11 mouse cellular contexts compared by ENCODE assay signal in genomic region chr17:35703065-35703464, GRCm38 (mm10). TPM values are rescaled to one million over a fixed set of nuclear protein-coding genes. Genes with fewer than 3 reads are reported as not detected.
DNase-seq lines count a peak whose midpoint lies in the region; ATAC-seq and TF ChIP-seq lines count a peak whose summit lies in the region.
"Had no signal": no experiment of that assay in that cellular context is flagged by ENCODE, and none has a peak within 500 bp of the region (broad histone marks: within the 10 kb centered on the region; RNA-seq: fewer than 3 reads in every experiment).

No protein-coding gene starts in this region.

- peak overlapping the region; percentile 84 for H3K4me2 ChIP-seq in heart, embryonic 12.5 days
- H3K4me2 ChIP-seq in midbrain, embryonic 11.5 days = peak overlapping the region; percentile 93

- H3K4me1 ChIP-seq in heart, embryonic 12.5 days (replicated peaks) = peaks cover 57% of the 10 kb centered on the region
- peaks cover 69% of the 10 kb centered on the region for H3K4me1 ChIP-seq in hindbrain, embryonic 10.5 days (replicated peaks)
- H3K4me1 ChIP-seq in midbrain, embryonic 11.5 days (ENCODE audit: control insufficient read depth, insufficient read depth, low read length) = peaks cover 28% of the 10 kb centered on the region

- no peak for TF ChIP-seq CTCF in brain, embryonic 14.5 days (IDR thresholded peaks at IDR 0.05; ENCODE audit: borderline replicate concordance, extremely low read depth, insufficient read depth, insufficient read length)

- H3K36me3 ChIP-seq in heart, embryonic 12.5 days = no peaks in the 10 kb centered on the region
- peaks cover 15% of the 10 kb centered on the region for H3K36me3 ChIP-seq in hindbrain, embryonic 10.5 days
- no peaks in the 10 kb centered on the region for H3K36me3 ChIP-seq in midbrain, embryonic 11.5 days (ENCODE audit: control insufficient read depth, insufficient read depth, low read length)

- H3K9ac ChIP-seq in heart, embryonic 12.5 days = peak overlapping the region; percentile 16; the same call in 1 of the 2 replicates
- H3K9ac ChIP-seq in midbrain, embryonic 11.5 days (ENCODE audit: low read length) = peak overlapping the region; percentile 98

- no peak for DNase-seq in heart, postnatal 4 days
- peak; percentile 63 for DNase-seq in brain, embryonic 14.5 days (ENCODE audit: low read depth)
- DNase-seq in hindbrain, embryonic 10.5 days (ENCODE audit: low spot score) = no peak
- DNase-seq in midbrain, embryonic 11.5 days (ENCODE audit: low spot score, missing footprints) = peak; percentile 91
- no peak for DNase-seq in gastrocnemius, adult 8-10 months (ENCODE audit: low spot score in 2 of 2)
- no peak for DNase-seq in urinary bladder, postnatal 14 days (ENCODE audit: low spot score)
- DNase-seq in right cerebral cortex, postnatal 4 days = no peak

- no peaks in the 10 kb centered on the region for H3K27me3 ChIP-seq in heart, embryonic 12.5 days (replicated peaks)
- H3K27me3 ChIP-seq in hindbrain, embryonic 10.5 days (ENCODE audit: insufficient read depth, poor library complexity, severe bottlenecking) = peaks cover 14% of the 10 kb centered on the region; the same call in 1 of the 2 replicates
- H3K27me3 ChIP-seq in midbrain, embryonic 11.5 days (ENCODE audit: control insufficient read depth, insufficient read depth, low read length) = no peaks in the 10 kb centered on the region

- no peaks in the 10 kb centered on the region for H3K9me3 ChIP-seq in heart, embryonic 12.5 days (replicated peaks)
- H3K9me3 ChIP-seq in hindbrain, embryonic 10.5 days = no peaks in the 10 kb centered on the region
- no peaks in the 10 kb centered on the region for H3K9me3 ChIP-seq in midbrain, embryonic 11.5 days (ENCODE audit: control insufficient read depth, low read length)

- H3K27ac ChIP-seq in heart, embryonic 12.5 days (ENCODE audit: poor library complexity, severe bottlenecking) = peak overlapping the region; percentile 97
- peak overlapping the region; percentile 99 for H3K27ac ChIP-seq in hindbrain, embryonic 10.5 days
- peak overlapping the region; percentile 100 for H3K27ac ChIP-seq in midbrain, embryonic 11.5 days (ENCODE audit: low read depth, low read length)
- H3K27ac ChIP-seq: macrophage had no signal

- ATAC-seq in heart, embryonic 12.5 days (ENCODE audit: insufficient number of reproducible peaks, low FRiP score) = no peak
- ATAC-seq in midbrain, embryonic 11.5 days (ENCODE audit: low FRiP score) = no peak

- WGBS in heart, embryonic 12.5 days = 2% methylated on average over 2 of the region's 2 CpGs
- 1% methylated on average over 2 of the region's 2 CpGs for WGBS in hindbrain, embryonic 10.5 days
- WGBS in midbrain, embryonic 11.5 days = 0% methylated on average over 2 of the region's 2 CpGs

- peak overlapping the region; percentile 62 for H3K4me3 ChIP-seq in heart, embryonic 12.5 days
- peak overlapping the region; percentile 96 for H3K4me3 ChIP-seq in hindbrain, embryonic 10.5 days
- H3K4me3 ChIP-seq in midbrain, embryonic 11.5 days (ENCODE audit: low read depth, low read length) = peak overlapping the region; percentile 86

- TF ChIP-seq POLR2A in brain, embryonic 14.5 days (IDR thresholded peaks at IDR 0.05; ENCODE audit: borderline replicate concordance, extremely low read depth, insufficient read depth, insufficient read length, poor library complexity, severe bottlenecking) = no peak

RNA-seq across cellular contexts. Expression of gene Ddr1, which starts 1.4 kb away (rescaled TPM):
- polyA plus RNA-seq in heart, embryonic 12.5 days (2016; fragmentation: Nextera tagmentation; extraction: Ambion mirVana) = 162 and 167 TPM in 2 replicates
- 100 to 1,000 TPM; 107 to 113 TPM for total RNA-seq in heart, postnatal 4 days (2021)
- 99.6 and 112 TPM in 2 replicates for polyA plus RNA-seq in brain, embryonic 14.5 days (2012; rRNA removed)
- polyA plus RNA-seq in hindbrain, embryonic 10.5 days (2016; fragmentation: Nextera tagmentation; extraction: Ambion mirVana) = 134 and 184 TPM in 2 replicates
- polyA plus RNA-seq in midbrain, embryonic 11.5 days (2014; fragmentation: Nextera tagmentation; extraction: Ambion mirVana) = 78.4 and 92.1 TPM in 2 replicates
- total RNA-seq in gastrocnemius, adult 8-10 months (2022) = 10 to 100 TPM; 13.7 to 20.0 (median 15.9) TPM

RNA-seq across cellular contexts. Expression of gene Gtf2h4, which starts 29.5 kb away (rescaled TPM):
- polyA plus RNA-seq in heart, embryonic 12.5 days (2016; fragmentation: Nextera tagmentation; extraction: Ambion mirVana) = 22.2 and 24.5 TPM in 2 replicates
- 10 to 100 TPM; 19.4 to 20.9 TPM for total RNA-seq in heart, postnatal 4 days (2021)
- 28.8 and 40.8 TPM in 2 replicates for polyA plus RNA-seq in brain, embryonic 14.5 days (2012; rRNA removed)
- 45.7 and 56.5 TPM in 2 replicates for polyA plus RNA-seq in hindbrain, embryonic 10.5 days (2016; fragmentation: Nextera tagmentation; extraction: Ambion mirVana)
- polyA plus RNA-seq in midbrain, embryonic 11.5 days (2014; fragmentation: Nextera tagmentation; extraction: Ambion mirVana) = 39.3 TPM in 2 replicates
- total RNA-seq in gastrocnemius, adult 8-10 months (2022) = 10 to 100 TPM; 16.0 to 21.6 (median 17.9) TPM

RNA-seq across cellular contexts. Expression of gene Vars2, which starts 35.7 kb away (rescaled TPM):
- polyA plus RNA-seq in heart, embryonic 12.5 days (2016; fragmentation: Nextera tagmentation; extraction: Ambion mirVana) = 16.1 and 17.4 TPM in 2 replicates
- total RNA-seq in heart, postnatal 4 days (2021) = 10 to 100 TPM; 29.0 to 29.2 TPM
- 36.8 and 40.6 TPM in 2 replicates for polyA plus RNA-seq in brain, embryonic 14.5 days (2012; rRNA removed)
- polyA plus RNA-seq in hindbrain, embryonic 10.5 days (2016; fragmentation: Nextera tagmentation; extraction: Ambion mirVana) = 16.7 and 17.4 TPM in 2 replicates
- 9.8 and 10.5 TPM in 2 replicates for polyA plus RNA-seq in midbrain, embryonic 11.5 days (2014; fragmentation: Nextera tagmentation; extraction: Ambion mirVana)
- total RNA-seq in gastrocnemius, adult 8-10 months (2022) = 10 to 100 TPM in 2 of 4 experiments, 1 to 10 TPM in 2; 9.0 to 15.4 (median 10.3) TPM

RNA-seq across cellular contexts. Expression of gene Mucl3, which starts 59.6 kb away (rescaled TPM):
- polyA plus RNA-seq in heart, embryonic 12.5 days (2016; fragmentation: Nextera tagmentation; extraction: Ambion mirVana) = 0.14 and 0.37 TPM in 2 replicates
- total RNA-seq in heart, postnatal 4 days (2021) = not detected
- polyA plus RNA-seq in brain, embryonic 14.5 days (2012; rRNA removed) = 0.05 and 0.11 TPM in 2 replicates
- polyA plus RNA-seq in hindbrain, embryonic 10.5 days (2016; fragmentation: Nextera tagmentation; extraction: Ambion mirVana) = 0.08 and 0.10 TPM in 2 replicates
- polyA plus RNA-seq in midbrain, embryonic 11.5 days (2014; fragmentation: Nextera tagmentation; extraction: Ambion mirVana) = 0.14 TPM in 1 of 2 replicates, not detected in the other
- not detected for total RNA-seq in gastrocnemius, adult 8-10 months (2022)
- polyA plus RNA-seq: frontal cortex, adult 2 months; macrophage; spleen, adult 2 months had no signal

Comparison
In these comparisons a context has a peak if more than half of its experiments do, and no peak if none do; other contexts are left out.
1. DNase-seq: peak in brain, embryonic 14.5 days (single experiment) and midbrain, embryonic 11.5 days (single experiment); none in heart, postnatal 4 days (single experiment), hindbrain, embryonic 10.5 days (single experiment), gastrocnemius, adult 8-10 months (0 of 2), urinary bladder, postnatal 14 days (single experiment) and right cerebral cortex, postnatal 4 days (single experiment).
2. Peak in every context shown above with its lines, with median percentiles within 50 percentile points of each other: H3K27ac ChIP-seq and H3K4me3 ChIP-seq.